Comparison of ENCODE assay signal across 10 mouse cellular contexts in the genomic region with DNA sequence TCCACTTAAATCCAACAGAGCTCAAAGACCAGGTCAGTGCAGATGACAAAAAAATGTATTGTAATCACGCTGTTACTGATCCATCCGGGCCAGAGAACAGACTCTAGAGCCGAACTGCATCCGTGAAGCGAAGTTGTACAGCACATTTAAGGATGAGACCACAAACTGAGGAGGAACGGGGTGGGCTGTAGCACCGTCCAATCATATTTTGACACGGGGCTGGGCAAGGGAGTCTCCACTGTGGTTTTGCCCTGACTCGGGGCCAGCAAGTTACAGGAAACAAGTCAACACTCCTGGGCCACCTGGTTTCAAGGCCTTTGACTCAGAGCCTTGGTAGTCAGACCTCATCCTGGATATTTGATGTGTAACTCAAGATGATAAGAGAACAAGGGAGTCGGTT. TPM values are rescaled to one million over a fixed set of nuclear protein-coding genes. Genes with fewer than 3 reads are reported as not detected.
DNase-seq lines count a peak whose midpoint lies in the region; ATAC-seq and TF ChIP-seq lines count a peak whose summit lies in the region.
"Had no signal": no experiment of that assay in that cellular context is flagged by ENCODE, and none has a peak within 500 bp of the region (broad histone marks: within the 10 kb centered on the region; RNA-seq: fewer than 3 reads in every experiment).

No protein-coding gene starts in this region.

- no peak overlapping the region for H3K4me3 ChIP-seq in kidney, adult 2 months (ENCODE audit: insufficient read depth, low read depth, low read length)
- H3K4me3 ChIP-seq: hindbrain, embryonic 15.5 days had no signal

- peaks cover 2% of the 10 kb centered on the region; the same call in 1 of the 2 replicates for H3K4me1 ChIP-seq in kidney, adult 2 months (ENCODE audit: control insufficient read depth, insufficient read depth, low read length)
- H3K4me1 ChIP-seq: hindbrain, embryonic 15.5 days had no signal

- no peaks in the 10 kb centered on the region for H3K36me3 ChIP-seq in kidney, adult 2 months (ENCODE audit: control insufficient read depth, insufficient read depth, low read length)
- H3K36me3 ChIP-seq: hindbrain, embryonic 15.5 days had no signal

- no peaks in the 10 kb centered on the region for H3K27me3 ChIP-seq in kidney, adult 2 months (replicated peaks; ENCODE audit: control insufficient read depth, insufficient read depth, low read length)
- H3K27me3 ChIP-seq: hindbrain, embryonic 15.5 days had no signal

- peak; percentile 46 for ATAC-seq in inflammation-experienced regulatory T-cells, adult 6 months
- peak; percentile 49 for ATAC-seq in neutrophil, adult 5-6 weeks (ENCODE audit: extremely low read depth, insufficient number of reproducible peaks, low FRiP score, poor library complexity, severe bottlenecking)
- ATAC-seq: forebrain, postnatal 0 days had no signal

- TF ChIP-seq POLR2A in kidney, adult 2 months (IDR thresholded peaks at IDR 0.05; ENCODE audit: low read depth, low read length), result no peak

- 93% methylated on average over 10 of the region's 10 CpGs for whole genome bisulfite sequencing in kidney, adult 2 months

- TF ChIP-seq CTCF in kidney, adult 2 months (conservative IDR thresholded peaks at IDR 0.05; ENCODE audit: insufficient read depth, insufficient read length, low read depth, low read length), result no peak

- no peak overlapping the region for H3K27ac ChIP-seq in kidney, adult 2 months (ENCODE audit: insufficient read depth, low read depth, low read length)
- H3K27ac ChIP-seq: hindbrain, embryonic 15.5 days had no signal

- peak; percentile 92 for DNase-seq in heart, adult 11 months
- DNase-seq in heart, adult 8-10 months (ENCODE audit: low spot score), result no peak
- peak; percentile 8 for DNase-seq in A20 (ENCODE audit: low read depth, low spot score)
- no peak for DNase-seq in urinary bladder, adult 18-20 months (ENCODE audit: low spot score in 2 of 2)
- no peak for DNase-seq in embryo, embryonic 9.5 days (ENCODE audit: extremely low spot score)
- no peak for DNase-seq in kidney, adult 2 months
- DNase-seq: forebrain, postnatal 0 days had no signal

RNA-seq across cellular contexts. Expression of a gene that starts 40.6 kb away (rescaled TPM):
- 100 to 1,000 TPM in 1 of 4 experiments, 10 to 100 TPM in 3; 53.9 to 107 (median 63.8) TPM for total RNA-seq in heart, adult 8-10 months (2022)
- not detected for polyA plus RNA-seq in inflammation-experienced regulatory T-cells, adult 6 months (2017; shearing (Covaris generic))
- total RNA-seq in neutrophil, adult 5-6 weeks (2017), result not detected in 2 replicates
- polyA plus RNA-seq in kidney, adult 2 months (2012; rRNA removed), result 115 and 153 TPM in 2 replicates

Comparison
In these comparisons a context has a peak if more than half of its experiments do, and no peak if none do; other contexts are left out.
1. DNase-seq: peak in heart, adult 11 months (single experiment) and A20 (single experiment); none in heart, adult 8-10 months (single experiment), urinary bladder, adult 18-20 months (0 of 2), embryo, embryonic 9.5 days (single experiment) and kidney, adult 2 months (single experiment).
2. RNA of a gene that starts 40.6 kb away (total RNA-seq): 53.9 to 107 TPM in heart, adult 8-10 months; not detected in neutrophil, adult 5-6 weeks; every median in the first group is over 10 times any median in the second.